Mouse (Mus musculus): Measurements from ENCODE around the gene Hmg20b.

GRCm38 (mm10) chr10:81387716-81388115, 37.4 kb upstream of the Hmg20b start:
- TF ChIP-seq CTCF (IDR thresholded peaks at IDR 0.05) (no peak), EP300 (IDR thresholded peaks at IDR 0.05; ENCODE audit: insufficient read depth, low read depth, low read length) (no peak), POLR2A (IDR thresholded peaks at IDR 0.05; ENCODE audit: insufficient read depth, low read depth, low read length) (no peak)

All from heart, adult 2 months (tissue).